Mouse (Mus musculus): ENCODE measurements at regions not wholly inside any gene's neighbourhood (a gene's known extent, or its start where the extent isn't known, plus 50 kb on each side); places are given as distances from the start of the nearest gene placed in this dataset.
A peak's percentile ranks its signal among the peaks of the same experiment; 100 is the strongest.

- DNase-seq = no peak
Observed at GRCm38 (mm10) chr15:63667536-63667935, 177.4 kb downstream of the Gsdmc2 start.

GRCm38 (mm10) chr15:63665517-63665916 is 179.5 kb downstream of the Gsdmc2 start:
- no peak for DNase-seq

GRCm38 (mm10) chr15:63664877-63665276 is 180.1 kb downstream of the Gsdmc2 start:
- DNase-seq = no peak

- DNase-seq = no peak
Observed at GRCm38 (mm10) chr15:63662183-63662582, 182.8 kb downstream of the Gsdmc2 start.

GRCm38 (mm10) chr15:63658031-63658521 is 186.9 kb downstream of the Gsdmc2 start:
- no peak for DNase-seq

- peak; percentile 30 for DNase-seq
Observed at GRCm38 (mm10) chr15:63652216-63652961, 192.6 kb downstream of the Gsdmc2 start.

GRCm38 (mm10) chr15:63651120-63651519 is 193.9 kb downstream of the Gsdmc2 start:
- DNase-seq = no peak

- no peak for DNase-seq
Observed at GRCm38 (mm10) chr15:63648142-63648989, 196.6 kb downstream of the Gsdmc2 start.

GRCm38 (mm10) chr15:63624814-63625213 is 220.2 kb downstream of the Gsdmc2 start:
- DNase-seq = no peak

GRCm38 (mm10) chr15:63624249-63624648 is 220.7 kb downstream of the Gsdmc2 start:
- no peak for DNase-seq

GRCm38 (mm10) chr15:63616506-63617208 is 228.3 kb downstream of the Gsdmc2 start:
- DNase-seq = no peak

- no peak for DNase-seq
Observed at GRCm38 (mm10) chr15:63614191-63614590, 230.8 kb downstream of the Gsdmc2 start.

- no peak for DNase-seq
Observed at GRCm38 (mm10) chr15:63613120-63613519, 231.9 kb downstream of the Gsdmc2 start.

- no peak for DNase-seq
Observed at GRCm38 (mm10) chr15:63611161-63611560, 233.8 kb downstream of the Gsdmc2 start.

- no peak for DNase-seq
Observed at GRCm38 (mm10) chr15:63603100-63603714, 241.8 kb downstream of the Gsdmc2 start.

- no peak for DNase-seq
Observed at GRCm38 (mm10) chr15:63601543-63601942, 243.4 kb downstream of the Gsdmc2 start.

GRCm38 (mm10) chr15:63592758-63593463 is 252.1 kb downstream of the Gsdmc2 start:
- DNase-seq = no peak

- DNase-seq = no peak
Observed at GRCm38 (mm10) chr15:63559293-63559692, 285.7 kb downstream of the Gsdmc2 start.

- DNase-seq = no peak
Observed at GRCm38 (mm10) chr15:63558691-63559090, 286.3 kb downstream of the Gsdmc2 start.

GRCm38 (mm10) chr15:63557816-63558215 is 287.2 kb downstream of the Gsdmc2 start:
- no peak for DNase-seq

- no peak for DNase-seq
Observed at GRCm38 (mm10) chr15:63553597-63553996, 291.4 kb downstream of the Gsdmc2 start.

Measured in kidney, adult 11 months (tissue).